Mouse (Mus musculus) myocyte (in vitro differentiated cells): ENCODE measurements at regions not wholly inside any gene's neighbourhood (a gene's known extent, or its start where the extent isn't known, plus 50 kb on each side); places are given as distances from the start of the nearest gene placed in this dataset.
A peak's percentile ranks its signal among the peaks of the same experiment; 100 is the strongest.
"Not testable (repeated sequence)": the region's sequence is repeated elsewhere in the genome, so short reads cannot be mapped to it uniquely, and the experiment has no call there.

Source experiments
- H3K27me3 ChIP-seq: one replicate; pipeline ENCODE4 v1.6.1; 2011; ENCODE audit not compliant: control insufficient read depth, insufficient read depth, insufficient read length
- H3K36me3 ChIP-seq: one replicate; pipeline ENCODE4 v1.6.1; 2011; ENCODE audit not compliant: control insufficient read depth, insufficient read depth
- H3K4me2 ChIP-seq: one replicate; pipeline ENCODE4 v1.6.1; 2011; ENCODE audit warnings: low read depth, control low read depth
- H3K4me3 ChIP-seq: one replicate; pipeline ENCODE4 v1.5.1; 2011; ENCODE audit warnings: mild to moderate bottlenecking, control low read depth, moderate library complexity
- H3K79me2 ChIP-seq: one replicate; pipeline ENCODE4 v1.6.1; 2011; ENCODE audit not compliant: control insufficient read depth, insufficient read depth
- H3ac ChIP-seq: one replicate; pipeline ENCODE4 v1.6.1; 2011; ENCODE audit not compliant: control insufficient read depth, insufficient read length
- CEBPB ChIP-seq: IDR thresholded peaks from 2 replicates; pipeline ENCODE4 v1.6.1; 2011; ENCODE audit warnings: mild to moderate bottlenecking, moderate library complexity; ENCODE audit not compliant: poor library complexity, insufficient read depth, severe bottlenecking
- E2F4 ChIP-seq: IDR thresholded peaks from one replicate; pipeline ENCODE4 v1.6.1; 2011; ENCODE audit warnings: mild to moderate bottlenecking, control low read depth, moderate library complexity; ENCODE audit not compliant: insufficient read depth
- MAX ChIP-seq: IDR thresholded peaks from one replicate; pipeline ENCODE4 v1.6.1; 2011; ENCODE audit warnings: low read depth, mild to moderate bottlenecking, control low read depth
- MYOD1 ChIP-seq, 3 experiments: IDR thresholded peaks; one replicate each; pipeline ENCODE4 v1.6.1; 2011; ENCODE audit warnings: control low read depth in 2 of 3, low read depth in 2 of 3, mild to moderate bottlenecking in 2 of 3, moderate library complexity in 1 of 3; ENCODE audit not compliant: insufficient read length in 2 of 3, control insufficient read depth in 1 of 3
- MYOG ChIP-seq, 3 experiments: IDR thresholded peaks; one replicate each; pipeline ENCODE4 v1.6.1; 2011; ENCODE audit warnings: control low read depth in 2 of 3, low read depth in 2 of 3, mild to moderate bottlenecking in 2 of 3; ENCODE audit not compliant: insufficient read length in 2 of 3, control insufficient read depth in 1 of 3, insufficient read depth in 1 of 3
- POLR2A ChIP-seq: IDR thresholded peaks from one replicate; pipeline ENCODE4 v1.6.1; 2011; ENCODE audit warnings: low read depth, mild to moderate bottlenecking, control low read depth, moderate library complexity; ENCODE audit not compliant: insufficient read length
- POLR2AphosphoS2 ChIP-seq: IDR thresholded peaks from one replicate; pipeline ENCODE4 v1.6.1; 2011; ENCODE audit warnings: low read depth, control low read depth; ENCODE audit not compliant: insufficient read length
- REST ChIP-seq: IDR thresholded peaks from one replicate; pipeline ENCODE4 v1.6.1; 2011; ENCODE audit warnings: mild to moderate bottlenecking, control low read depth, moderate library complexity; ENCODE audit not compliant: insufficient read depth, insufficient read length
- SRF ChIP-seq: IDR thresholded peaks from one replicate; pipeline ENCODE4 v1.6.1; 2011; ENCODE audit warnings: low read depth; ENCODE audit not compliant: control insufficient read depth, insufficient read length
- TCF12 ChIP-seq: IDR thresholded peaks from one replicate; pipeline ENCODE4 v1.6.1; 2011; ENCODE audit warnings: mild to moderate bottlenecking, control low read depth; ENCODE audit not compliant: poor library complexity, insufficient read depth, severe bottlenecking
- TCF3 ChIP-seq: IDR thresholded peaks from one replicate; pipeline ENCODE4 v1.6.1; 2011; ENCODE audit warnings: low read depth, control low read depth; ENCODE audit not compliant: insufficient read length
- USF1 ChIP-seq: IDR thresholded peaks from one replicate; pipeline ENCODE4 v1.6.1; 2011; ENCODE audit warnings: low read depth, mild to moderate bottlenecking, control low read depth, moderate library complexity

GRCm38 (mm10) chr14:18463230-18463873, 131.7 kb upstream of the Ube2e1 start:
- no peak for TF ChIP-seq TCF12
- no peak for TF ChIP-seq POLR2A
- no peak for TF ChIP-seq REST
- TF ChIP-seq E2F4, result no peak
- TF ChIP-seq MYOD1 (IDR thresholded peaks at IDR 0.05; ENCODE audit: control insufficient read depth in 1 of 3, insufficient read length in 2 of 3, low read depth in 2 of 3), result no peak
- TF ChIP-seq CEBPB, result no peak
- no peak for TF ChIP-seq POLR2AphosphoS2
- no peak for TF ChIP-seq TCF3
- no peak for TF ChIP-seq MAX
- no peak for TF ChIP-seq USF1
- no peak for TF ChIP-seq SRF
- no peak for TF ChIP-seq MYOG (IDR thresholded peaks at IDR 0.05; ENCODE audit: control insufficient read depth in 1 of 3, insufficient read depth in 1 of 3, insufficient read length in 2 of 3, low read depth in 2 of 3)
- H3K27me3 ChIP-seq, result no peaks in the 10 kb centered on the region
- H3ac ChIP-seq, result no peak overlapping the region
- no peaks in the 10 kb centered on the region for H3K36me3 ChIP-seq
- no peaks in the 10 kb centered on the region for H3K79me2 ChIP-seq
- no peak overlapping the region for H3K4me2 ChIP-seq
- no peak overlapping the region for H3K4me3 ChIP-seq

DNA sequence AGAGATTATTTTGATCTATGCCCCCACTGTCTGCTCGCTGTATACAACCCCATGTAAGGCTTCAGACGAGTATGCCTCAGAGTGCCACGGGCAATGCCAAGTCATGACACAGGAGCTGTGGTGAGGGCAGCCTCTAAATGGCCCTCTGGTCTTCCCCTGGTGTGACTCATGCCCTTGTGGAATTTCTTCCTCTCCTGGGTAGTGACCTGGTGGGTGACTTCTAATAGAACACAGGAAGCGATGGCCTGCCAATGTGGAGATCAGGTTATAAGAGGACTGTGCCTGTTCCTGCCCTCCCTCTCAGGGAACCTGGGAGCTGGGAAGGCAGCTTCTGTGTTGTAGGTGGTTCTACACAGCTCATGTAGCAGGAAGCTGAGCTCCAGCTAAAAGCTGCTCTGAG, 130.7 kb upstream of the Ube2e1 start:
- H3ac ChIP-seq, result no peak overlapping the region
- TF ChIP-seq SRF, result no peak
- TF ChIP-seq MYOD1 (IDR thresholded peaks at IDR 0.05; ENCODE audit: control insufficient read depth in 1 of 3, insufficient read length in 2 of 3, low read depth in 2 of 3), result no peak
- no peak for TF ChIP-seq MAX
- TF ChIP-seq USF1, result no peak
- no peak for TF ChIP-seq REST
- no peak for TF ChIP-seq POLR2A
- no peak for TF ChIP-seq E2F4
- no peaks in the 10 kb centered on the region for H3K79me2 ChIP-seq

GRCm38 (mm10) chr14:18448666-18449065, 117.0 kb upstream of the Ube2e1 start:
- Histone ChIP-seq H3K36me3 (no peaks in the 10 kb centered on the region), H3K79me2 (no peaks in the 10 kb centered on the region), H3ac (no peak overlapping the region), H3K4me2 (no peak overlapping the region), H3K4me3 (no peak overlapping the region), H3K27me3 (no peaks in the 10 kb centered on the region)
- TF ChIP-seq TCF12 (no peak), USF1 (peak; percentile 28), MYOG (IDR thresholded peaks at IDR 0.05; ENCODE audit: control insufficient read depth in 1 of 3, insufficient read depth in 1 of 3, insufficient read length in 2 of 3, low read depth in 2 of 3) (no peak), POLR2AphosphoS2 (no peak)

More for the DNA sequence above, 130.7 kb upstream of the Ube2e1 start:
- Histone ChIP-seq H3K36me3 (no peaks in the 10 kb centered on the region), H3K27me3 (no peaks in the 10 kb centered on the region), H3K4me3 (no peak overlapping the region), H3K4me2 (peak overlapping the region; percentile 47)

GRCm38 (mm10) chr14:18444492-18444891, 112.8 kb upstream of the Ube2e1 start:
- Histone ChIP-seq H3K27me3 (no peaks in the 10 kb centered on the region), H3K36me3 (no peaks in the 10 kb centered on the region), H3K79me2 (no peaks in the 10 kb centered on the region), H3ac (no peak overlapping the region), H3K4me2 (no peak overlapping the region), H3K4me3 (no peak overlapping the region)
- TF ChIP-seq E2F4 (no peak), CEBPB (no peak), REST (no peak), TCF3 (no peak)

- H3K4me2 ChIP-seq, H3K27me3 ChIP-seq, H3K4me3 ChIP-seq, H3ac ChIP-seq, H3K79me2 ChIP-seq, H3K36me3 ChIP-seq: not testable (repeated sequence)
Observed at GRCm38 (mm10) chr14:18428968-18429367, 97.3 kb upstream of the Ube2e1 start.

- TF ChIP-seq TCF12 (no peak), MAX (no peak), POLR2AphosphoS2 (no peak), SRF (no peak), MYOG (IDR thresholded peaks at IDR 0.05; ENCODE audit: control insufficient read depth in 1 of 3, insufficient read depth in 1 of 3, insufficient read length in 2 of 3, low read depth in 2 of 3) (no peak), CEBPB (no peak), POLR2A (no peak), REST (no peak), MYOD1 (IDR thresholded peaks at IDR 0.05; ENCODE audit: control insufficient read depth in 1 of 3, insufficient read length in 2 of 3, low read depth in 2 of 3) (no peak), TCF3 (no peak), E2F4 (no peak), USF1 (no peak)
- Histone ChIP-seq H3ac (no peak overlapping the region), H3K4me2 (no peak overlapping the region), H3K79me2 (no peaks in the 10 kb centered on the region), H3K27me3 (no peaks in the 10 kb centered on the region), H3K36me3 (no peaks in the 10 kb centered on the region), H3K4me3 (no peak overlapping the region)
Observed at GRCm38 (mm10) chr14:18425887-18426286, 94.2 kb upstream of the Ube2e1 start.
